Mouse (Mus musculus) heart, postnatal 14 days (tissue): ENCODE measurements at regions not wholly inside any gene's neighbourhood (a gene's known extent, or its start where the extent isn't known, plus 50 kb on each side); places are given as distances from the start of the nearest gene placed in this dataset.

ENCODE experiments used
- DNase-seq, 2 experiments: peaks; one replicate each; pipeline ENCODE4 v3.0.0; 2021 to 2022
- intact Hi-C: fragments of 180-260 bp; cut with DNase I; formaldehyde crosslinking; loops from one replicate; pipeline ENCODE4 v1.15.1; 2025

GRCm38 (mm10) chr8:41878029-41878748 is 461.3 kb upstream of the Frg1 start:
- intact Hi-C loops, result no loop called here
- no peak for DNase-seq

- intact Hi-C loops, result no loop called here
- no peak for DNase-seq
Measured at GRCm38 (mm10) chr8:41869681-41870356, 452.9 kb upstream of the Frg1 start.

GRCm38 (mm10) chr8:41860918-41861317 is 444.0 kb upstream of the Frg1 start:
- no peak for DNase-seq
- intact Hi-C loops, result no loop called here

- intact Hi-C loops, result no loop called here
- no peak for DNase-seq
Measured at GRCm38 (mm10) chr8:41831713-41832112, 414.8 kb upstream of the Frg1 start.

- DNase-seq, result no peak
- intact Hi-C loops, result no loop called here
Measured at GRCm38 (mm10) chr8:41830407-41830806, 413.5 kb upstream of the Frg1 start.

GRCm38 (mm10) chr8:41824928-41825327 is 408.1 kb upstream of the Frg1 start:
- peak; percentile 30 to 63 for DNase-seq
- intact Hi-C loops, result no loop called here

- DNase-seq, result no peak
- intact Hi-C loops, result no loop called here
Measured at GRCm38 (mm10) chr8:41823041-41823440, 406.2 kb upstream of the Frg1 start.

GRCm38 (mm10) chr8:41821676-41822075 is 404.8 kb upstream of the Frg1 start:
- DNase-seq, result no peak
- intact Hi-C loops, result no loop called here

- intact Hi-C loops, result no loop called here
- no peak for DNase-seq
Measured at GRCm38 (mm10) chr8:41820605-41821395, 403.9 kb upstream of the Frg1 start.

- intact Hi-C loops, result no loop called here
- DNase-seq, result no peak
Measured at GRCm38 (mm10) chr8:41818577-41818976, 401.7 kb upstream of the Frg1 start.

- intact Hi-C loops, result no loop called here
- no peak for DNase-seq
Measured at GRCm38 (mm10) chr8:41818079-41818478, 401.2 kb upstream of the Frg1 start.

- no peak for DNase-seq
- intact Hi-C loops, result no loop called here
Measured at GRCm38 (mm10) chr8:41815272-41815671, 398.4 kb upstream of the Frg1 start.

GRCm38 (mm10) chr8:41795625-41796024 is 378.8 kb upstream of the Frg1 start:
- DNase-seq, result no peak
- intact Hi-C loops, result no loop called here

GRCm38 (mm10) chr8:41786952-41787861 is 370.3 kb upstream of the Frg1 start:
- intact Hi-C loops, result no loop called here
- no peak for DNase-seq

GRCm38 (mm10) chr8:41785977-41786376 is 369.1 kb upstream of the Frg1 start:
- no peak for DNase-seq
- intact Hi-C loops, result no loop called here

- intact Hi-C loops, result no loop called here
- DNase-seq, result no peak
Measured at GRCm38 (mm10) chr8:41782837-41783236, 366.0 kb upstream of the Frg1 start.

- intact Hi-C loops, result no loop called here
- no peak for DNase-seq
Measured at GRCm38 (mm10) chr8:41779459-41779858, 362.6 kb upstream of the Frg1 start.

- no peak for DNase-seq
- intact Hi-C loops, result no loop called here
Measured at GRCm38 (mm10) chr8:41771729-41772128, 354.9 kb upstream of the Frg1 start.

- DNase-seq, result no peak
- intact Hi-C loops, result no loop called here
Measured at GRCm38 (mm10) chr8:41753481-41753880, 336.6 kb upstream of the Frg1 start.

- no peak for DNase-seq
- intact Hi-C loops, result no loop called here
Measured at GRCm38 (mm10) chr8:41752641-41753040, 335.8 kb upstream of the Frg1 start.
